Mouse (Mus musculus) heart, embryonic 13.5 days (tissue): ENCODE results near the gene Alg12. TPM values are rescaled to one million over a fixed set of nuclear protein-coding genes. Genes with fewer than 3 reads are reported as not detected.
"Not testable (repeated sequence)": the region's sequence is repeated elsewhere in the genome, so short reads cannot be mapped to it uniquely, and the experiment has no call there.

Experiments
- ATAC-seq: fragments of 200-750 bp; cut with Nextera tagmentation; 2 replicates; pipeline ENCODE4 v1.8.0; 2017; ENCODE audit warnings: moderate TSS enrichment; ENCODE audit not compliant: insufficient number of reproducible peaks, low FRiP score, low TSS enrichment; ENCODE audit errors: extremely low read depth
- H3K27ac ChIP-seq: fragments of 300-500 bp; sonication (generic); replicated peaks from 2 replicates; pipeline ENCODE4 v1.5.1; 2015; ENCODE audit warnings: moderate library complexity, mild to moderate bottlenecking, inconsistent platforms
- H3K27me3 ChIP-seq: fragments of 300-500 bp; sonication (generic); replicated peaks from 2 replicates; pipeline ENCODE4 v1.6.1; 2015; ENCODE audit warnings: mild to moderate bottlenecking, inconsistent platforms
- H3K36me3 ChIP-seq: fragments of 300-500 bp; sonication (generic); 2 replicates; pipeline ENCODE4 v1.6.1; 2015; ENCODE audit warnings: mild to moderate bottlenecking, inconsistent platforms
- H3K4me1 ChIP-seq: fragments of 300-500 bp; sonication (generic); 2 replicates; pipeline ENCODE4 v1.6.1; 2015; ENCODE audit warnings: inconsistent platforms
- H3K4me2 ChIP-seq: fragments of 300-500 bp; sonication (generic); 2 replicates; pipeline ENCODE4 v1.6.1; 2015; ENCODE audit warnings: inconsistent platforms, mild to moderate bottlenecking, moderate library complexity
- H3K4me3 ChIP-seq: fragments of 300-500 bp; sonication (generic); 2 replicates; pipeline ENCODE4 v1.5.1; 2015; ENCODE audit warnings: moderate library complexity, mild to moderate bottlenecking, inconsistent platforms
- H3K9ac ChIP-seq: fragments of 300-500 bp; sonication (generic); 2 replicates; pipeline ENCODE4 v1.6.1; 2015; ENCODE audit warnings: inconsistent platforms, mild to moderate bottlenecking, moderate library complexity
- H3K9me3 ChIP-seq: fragments of 300-500 bp; sonication (generic); 2 replicates; pipeline ENCODE4 v1.6.1; 2016; ENCODE audit warnings: inconsistent platforms
- WGBS: fragments of 180-500 bp; shearing (Covaris S2); methylation state at CpG from one replicate; pipeline ENCODE4 v1.1.7; 2015; ENCODE audit warnings: mixed read lengths; 5-methylcytosine and 5-hydroxymethylcytosine counted together
- polyA plus RNA-seq: library from polyadenylated mRNA; unstranded; fragments of >200 nt; fragmentation: Nextera tagmentation; extraction: Ambion mirVana; gene quantifications from 2 replicates; pipeline ENCODE4 v1.2.1, GENCODE M21; 2015

Alg12 gene
- polyA plus RNA-seq, 1 experiment from 2014 or later, result 8.9 TPM

DNA sequence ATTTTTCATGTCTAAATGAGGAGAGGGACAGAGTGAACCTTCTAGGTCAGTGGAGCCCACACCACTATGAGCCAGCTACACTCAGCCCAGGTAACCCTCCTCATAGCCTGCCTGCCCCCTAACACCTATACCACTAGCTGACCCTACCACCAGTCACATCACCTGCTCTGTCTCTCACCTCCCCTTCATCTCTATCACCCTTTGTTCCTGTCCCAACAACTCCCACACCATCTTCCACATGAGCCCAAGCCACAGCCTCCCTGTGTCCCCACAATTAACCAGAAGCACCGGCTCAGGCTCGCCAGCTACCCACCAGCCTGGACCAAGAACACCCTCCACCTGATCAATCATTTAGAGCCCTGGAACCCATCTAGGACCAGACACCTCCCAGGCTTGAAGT, 8.7 kb downstream of the Alg12 start:
- WGBS, result 87% methylated on average over 2 of the region's 2 CpGs
- H3K36me3 ChIP-seq, result peaks cover 92% of the 10 kb centered on the region
- no peak for ATAC-seq

DNA sequence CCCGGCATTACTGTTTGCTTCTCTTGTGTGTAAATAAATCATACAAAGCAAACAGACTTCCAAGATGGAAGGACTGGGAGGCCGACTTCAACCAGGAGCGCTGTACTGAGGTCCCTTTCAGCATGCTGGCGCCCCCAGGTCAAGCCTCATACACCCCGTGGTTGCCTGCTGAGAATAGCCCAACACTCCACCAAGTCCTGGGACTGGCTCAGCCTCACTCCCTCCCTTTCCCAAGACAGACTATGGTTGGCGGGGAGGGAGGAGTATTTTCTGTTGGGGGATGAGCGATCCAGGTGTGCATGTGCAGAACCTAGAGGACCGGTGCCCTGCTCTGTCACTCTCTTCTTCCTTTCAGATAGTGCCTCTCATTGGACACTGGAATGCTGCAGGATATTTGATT, 11.0 kb downstream of the Alg12 start:
- ATAC-seq, result no peak
- no peaks in the 10 kb centered on the region for H3K4me1 ChIP-seq
- 81% methylated on average over 8 of the region's 8 CpGs for WGBS
- no peak overlapping the region for H3K9ac ChIP-seq
- no peak overlapping the region for H3K27ac ChIP-seq
- no peaks in the 10 kb centered on the region for H3K27me3 ChIP-seq
- peaks cover 87% of the 10 kb centered on the region for H3K36me3 ChIP-seq
- no peaks in the 10 kb centered on the region for H3K9me3 ChIP-seq
- no peak overlapping the region for H3K4me3 ChIP-seq
- no peak overlapping the region for H3K4me2 ChIP-seq

More for the DNA sequence above, 8.7 kb downstream of the Alg12 start:
- no peak overlapping the region for H3K27ac ChIP-seq
- H3K9me3 ChIP-seq, result no peaks in the 10 kb centered on the region
- no peak overlapping the region for H3K4me3 ChIP-seq
- H3K4me1 ChIP-seq, result no peaks in the 10 kb centered on the region
- H3K4me2 ChIP-seq, result no peak overlapping the region
- no peak overlapping the region for H3K9ac ChIP-seq
- H3K27me3 ChIP-seq, result no peaks in the 10 kb centered on the region

DNA sequence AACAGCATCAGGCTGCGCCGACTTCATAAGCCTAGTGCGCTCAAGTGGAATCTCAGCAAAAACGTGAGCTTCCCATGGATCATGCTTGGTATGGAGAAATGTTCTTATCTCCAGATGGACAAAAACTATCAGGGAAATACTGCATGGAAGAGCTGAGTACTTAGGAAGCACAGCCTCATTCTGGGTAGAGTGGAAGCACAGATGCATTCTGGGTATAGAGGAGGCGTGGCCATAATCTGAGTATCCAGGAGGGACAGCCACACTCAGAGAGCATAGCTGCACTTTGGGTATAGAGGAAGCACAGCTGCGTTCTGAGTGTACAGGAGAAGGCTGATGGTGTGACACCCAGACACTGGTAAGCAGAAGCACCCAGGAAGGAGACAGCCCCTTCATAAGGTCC, 16.8 kb downstream of the Alg12 start:
- Histone ChIP-seq H3K27me3 (no peaks in the 10 kb centered on the region), H3K4me3 (no peak overlapping the region), H3K9me3 (no peaks in the 10 kb centered on the region), H3K9ac (no peak overlapping the region), H3K27ac (no peak overlapping the region), H3K4me2 (no peak overlapping the region), H3K4me1 (no peaks in the 10 kb centered on the region), H3K36me3 (peaks cover 40% of the 10 kb centered on the region)
- 81% methylated on average over 6 of the region's 6 CpGs for WGBS
- no peak for ATAC-seq

- Histone ChIP-seq H3K9ac (no peak overlapping the region), H3K27ac (no peak overlapping the region), H3K4me1 (no peaks in the 10 kb centered on the region), H3K27me3 (no peaks in the 10 kb centered on the region), H3K36me3 (peaks cover 36% of the 10 kb centered on the region), H3K4me2 (no peak overlapping the region), H3K4me3 (no peak overlapping the region), H3K9me3 (no peaks in the 10 kb centered on the region)
- WGBS, result 82% methylated on average over 3 of the region's 3 CpGs
- ATAC-seq, result no peak
Measured at GRCm38 (mm10) chr15:88801903-88802302, 17.2 kb downstream of the Alg12 start.

DNA sequence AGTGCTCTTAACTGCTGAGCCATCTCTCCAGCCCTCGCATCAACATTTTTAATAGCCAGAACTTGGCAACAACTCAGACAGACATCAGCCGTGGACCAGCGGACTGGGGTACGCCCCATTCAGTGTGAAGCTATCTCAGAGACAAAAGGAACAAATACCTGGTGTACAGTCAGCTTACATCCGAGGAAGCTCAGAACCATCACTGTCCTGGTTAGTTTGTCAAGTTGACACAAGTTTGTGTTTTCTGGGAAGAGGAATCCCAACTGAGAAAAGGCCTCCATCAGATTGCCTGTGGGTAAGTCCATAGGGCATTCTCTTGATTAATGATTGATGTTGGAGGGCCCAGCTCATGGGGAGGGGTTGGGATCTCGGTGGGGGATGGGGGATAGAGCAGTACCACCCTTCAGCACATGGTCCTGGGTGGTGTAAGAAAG, 18.2 kb downstream of the Alg12 start:
- WGBS, result 79% methylated on average over 6 of the region's 6 CpGs
- H3K4me1 ChIP-seq, result no peaks in the 10 kb centered on the region

GRCm38 (mm10) chr15:88799950-88800371, 19.2 kb downstream of the Alg12 start:
- Histone ChIP-seq H3K9me3 (no peaks in the 10 kb centered on the region), H3K9ac (no peak overlapping the region), H3K27me3 (no peaks in the 10 kb centered on the region), H3K4me1 (no peaks in the 10 kb centered on the region), H3K4me3 (no peak overlapping the region), H3K4me2 (no peak overlapping the region), H3K27ac (no peak overlapping the region), H3K36me3 (peaks cover 16% of the 10 kb centered on the region)
- no peak for ATAC-seq
- 75% methylated on average over 11 of the region's 11 CpGs for WGBS

More for the DNA sequence above, 18.2 kb downstream of the Alg12 start:
- Histone ChIP-seq H3K27ac (no peak overlapping the region), H3K4me2 (no peak overlapping the region), H3K9ac (no peak overlapping the region), H3K27me3 (no peaks in the 10 kb centered on the region), H3K4me3 (no peak overlapping the region), H3K36me3 (peaks cover 26% of the 10 kb centered on the region), H3K9me3 (no peaks in the 10 kb centered on the region)
- ATAC-seq, result no peak

- not testable (repeated sequence) for H3K9ac ChIP-seq, H3K4me1 ChIP-seq, H3K9me3 ChIP-seq, H3K4me2 ChIP-seq, H3K27ac ChIP-seq, ATAC-seq, H3K36me3 ChIP-seq, H3K27me3 ChIP-seq, H3K4me3 ChIP-seq
- WGBS, result 85% methylated on average over 4 of the region's 5 CpGs
Measured at GRCm38 (mm10) chr15:88794729-88795128, 24.4 kb downstream of the Alg12 start.

GRCm38 (mm10) chr15:88792140-88792850, 26.8 kb downstream of the Alg12 start:
- Histone ChIP-seq H3K4me3 (no peak overlapping the region), H3K27me3 (no peaks in the 10 kb centered on the region), H3K9me3 (no peaks in the 10 kb centered on the region), H3K9ac (no peak overlapping the region), H3K4me1 (no peaks in the 10 kb centered on the region), H3K27ac (no peak overlapping the region), H3K36me3 (peaks cover 4% of the 10 kb centered on the region; the same call in 1 of the 2 replicates), H3K4me2 (no peak overlapping the region)
- 71% methylated on average over 4 of the region's 4 CpGs for WGBS
- ATAC-seq, result no peak

DNA sequence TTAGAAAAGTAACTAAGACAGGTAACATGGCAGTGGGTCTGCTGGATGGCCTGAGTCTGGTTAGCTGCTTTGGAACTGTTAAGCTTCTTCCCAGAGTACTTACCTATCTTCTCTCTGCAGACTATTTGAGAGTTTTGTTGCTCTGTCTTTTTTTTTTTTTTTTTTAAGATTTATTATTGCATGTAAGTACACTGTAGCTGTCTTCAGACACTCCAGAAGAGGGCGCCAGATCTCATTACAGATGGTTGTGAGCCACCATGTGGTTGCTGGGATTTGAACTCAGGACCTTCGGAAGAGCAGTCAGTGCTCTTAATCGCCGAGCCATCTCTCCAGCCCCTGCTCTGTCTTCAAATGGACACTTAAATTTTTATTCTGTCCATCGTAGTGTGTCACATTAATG, 44.5 kb downstream of the Alg12 start:
- H3K4me1 ChIP-seq, H3K9ac ChIP-seq, ATAC-seq: not testable (repeated sequence)

DNA sequence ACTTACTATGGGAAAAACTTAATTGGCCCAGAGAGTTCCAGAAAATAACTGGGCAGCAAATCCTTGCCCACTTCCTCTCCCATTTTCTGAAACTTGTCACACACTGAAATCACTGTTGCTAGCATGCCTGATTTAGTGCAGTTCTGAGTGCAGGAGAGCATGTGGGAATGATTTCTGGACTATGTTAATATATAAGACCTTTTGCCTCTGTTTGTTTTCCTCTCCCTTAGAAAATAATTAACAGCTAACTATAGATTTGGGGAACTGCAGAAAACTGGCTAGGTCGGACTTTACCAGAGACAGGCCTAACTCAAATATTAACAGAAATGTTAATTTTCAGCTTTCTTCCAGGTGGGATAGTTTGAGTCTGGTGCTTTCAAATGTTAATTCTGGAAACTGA, 50.6 kb downstream of the Alg12 start:
- H3K27me3 ChIP-seq, result no peaks in the 10 kb centered on the region
- ATAC-seq, result no peak
- 82% methylated on average over 1 of the region's 1 CpGs for WGBS
- peaks cover 63% of the 10 kb centered on the region for H3K36me3 ChIP-seq
- 0 out of 2 replicates have a peak, but pooled peaks cover 3% of the 10 kb centered on the region for H3K4me1 ChIP-seq
- H3K4me3 ChIP-seq, result no peak overlapping the region
- no peak overlapping the region for H3K4me2 ChIP-seq
- H3K9ac ChIP-seq, result no peak overlapping the region
- no peak overlapping the region for H3K27ac ChIP-seq
- no peaks in the 10 kb centered on the region for H3K9me3 ChIP-seq

More for the DNA sequence above, 44.5 kb downstream of the Alg12 start:
- 87% methylated on average over 5 of the region's 5 CpGs for WGBS
- not testable (repeated sequence) for H3K4me2 ChIP-seq, H3K9me3 ChIP-seq, H3K4me3 ChIP-seq, H3K27ac ChIP-seq, H3K27me3 ChIP-seq
- H3K36me3 ChIP-seq, result peaks cover 74% of the 10 kb centered on the region

DNA sequence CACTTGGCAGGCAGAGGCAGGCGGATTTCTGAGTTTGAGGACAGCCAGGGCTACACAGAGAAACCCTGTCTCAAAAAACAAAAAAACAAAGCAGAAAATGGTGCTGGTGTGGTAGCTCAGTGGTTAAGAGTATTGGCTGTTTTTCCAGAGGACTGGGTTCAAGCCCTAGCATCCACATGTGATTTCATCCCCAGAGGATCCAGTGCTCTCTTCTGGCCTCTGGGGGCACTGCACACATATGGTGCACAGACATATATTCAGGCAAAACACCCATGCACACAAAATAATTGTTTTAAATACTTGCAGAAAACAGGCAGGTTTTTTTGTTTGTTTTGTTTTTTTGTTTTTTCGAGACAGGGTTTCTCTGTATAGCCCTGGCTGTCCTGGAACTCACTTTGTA, 53.0 kb downstream of the Alg12 start:
- not testable (repeated sequence) for H3K4me3 ChIP-seq, H3K27ac ChIP-seq, H3K4me2 ChIP-seq, H3K4me1 ChIP-seq, H3K27me3 ChIP-seq, H3K9me3 ChIP-seq, H3K9ac ChIP-seq, ATAC-seq
- peaks cover 67% of the 10 kb centered on the region for H3K36me3 ChIP-seq
- 88% methylated on average over 2 of the region's 2 CpGs for WGBS

DNA sequence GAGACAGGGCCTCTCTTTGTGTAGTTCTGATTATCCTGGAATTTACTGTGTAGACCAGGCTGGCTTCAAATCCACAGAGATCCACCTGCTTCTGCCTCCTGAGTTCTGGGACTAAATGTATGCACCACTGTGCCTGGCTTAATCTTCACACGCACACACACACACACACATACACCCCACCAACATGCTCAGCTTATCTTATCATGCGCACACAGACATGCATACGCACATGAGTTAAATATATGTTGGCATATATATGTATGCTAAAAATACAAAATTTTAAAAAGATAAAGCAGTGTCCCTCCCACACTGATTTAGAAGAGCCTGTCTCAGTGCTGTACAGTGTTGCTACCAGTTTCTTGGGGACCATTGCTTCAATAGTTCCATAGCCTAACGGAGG, 57.6 kb downstream of the Alg12 start:
- Histone ChIP-seq H3K4me3 (no peak overlapping the region), H3K4me1 (peaks cover 22% of the 10 kb centered on the region), H3K9me3 (no peaks in the 10 kb centered on the region), H3K36me3 (peaks cover 84% of the 10 kb centered on the region), H3K27ac (no peak overlapping the region), H3K4me2 (no peak overlapping the region), H3K9ac (no peak overlapping the region), H3K27me3 (no peaks in the 10 kb centered on the region)
- no peak for ATAC-seq
- WGBS, result 79% methylated on average over 4 of the region's 4 CpGs
